Mouse (Mus musculus): ENCODE measurements around the gene Xpnpep1.

DNA sequence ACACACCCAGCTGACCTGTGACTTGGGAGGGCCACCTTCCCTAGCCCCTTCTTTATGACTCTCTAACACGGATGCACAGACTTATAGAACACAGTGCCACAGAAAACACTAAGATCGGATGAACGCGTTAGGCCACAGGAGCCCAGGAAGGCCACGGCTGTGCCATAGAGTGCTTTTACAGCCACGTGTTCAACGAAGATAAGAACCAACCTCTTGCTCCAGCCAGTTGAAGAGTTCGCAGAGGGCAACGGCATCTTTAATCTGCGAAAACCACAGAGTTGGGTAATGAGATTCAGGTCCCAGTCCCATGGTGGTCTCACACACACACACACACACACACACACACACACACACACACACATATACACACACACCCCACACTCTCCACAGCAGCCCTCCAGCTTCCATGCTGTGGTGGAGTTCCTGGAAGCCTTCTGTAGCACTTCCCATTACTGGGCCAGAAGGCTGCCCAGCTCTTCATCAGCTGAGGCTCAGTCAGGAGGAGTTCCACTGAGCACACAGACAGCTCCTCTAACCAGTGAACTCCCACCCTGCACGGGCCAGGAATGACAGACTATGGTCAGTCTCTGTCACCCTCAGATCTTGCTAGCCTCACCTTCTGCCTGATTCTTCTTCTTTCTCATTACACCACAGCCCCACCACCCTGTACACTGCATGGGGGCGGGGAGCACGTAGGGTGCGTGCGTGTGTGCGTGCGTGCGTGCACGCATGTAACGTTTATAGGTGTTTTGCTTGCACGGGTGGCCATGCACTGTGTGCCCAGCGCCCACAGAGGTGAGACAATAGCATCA is 36.3 kb downstream of the Xpnpep1 start:
- TF ChIP-seq POLR2A (IDR thresholded peaks at IDR 0.05; ENCODE audit: low read depth, low read length) (no peak), CTCF (conservative IDR thresholded peaks at IDR 0.05; ENCODE audit: insufficient read depth, insufficient read length, low read depth, low read length) (no peak)
